Mouse (Mus musculus): ENCODE measurements around the gene Vmn1r115.
"Not testable (repeated sequence)": the region's sequence is repeated elsewhere in the genome, so short reads cannot be mapped to it uniquely, and the experiment has no call there.

Gene Vmn1r115

GRCm38 (mm10) chr7:20844885-20845284 lies at the start of gene Vmn1r115:
Gene Vmn1r115 (minus strand): TSS chr7:20844985.
- not testable (repeated sequence) for DNase-seq

GRCm38 (mm10) chr7:20884021-20884420 lies 39.2 kb upstream of the Vmn1r115 start, which contains the start of gene Vmn1r117:
Gene Vmn1r117 (minus strand): TSS chr7:20884121.
- DNase-seq, result not testable (repeated sequence)

GRCm38 (mm10) chr7:20871956-20872355 lies 27.2 kb upstream of the Vmn1r115 start, which contains the start of gene Vmn1r116:
Gene Vmn1r116 (plus strand): TSS chr7:20872256.
- DNase-seq, result not testable (repeated sequence)

- not testable (repeated sequence) for DNase-seq
Observed at GRCm38 (mm10) chr7:20812086-20812485, 32.7 kb downstream of the Vmn1r115 start, which contains the start of gene Vmn1r114. Gene Vmn1r114 (minus strand): TSS chr7:20812186.
